Mouse (Mus musculus): ENCODE measurements around the gene Ece1.

DNA sequence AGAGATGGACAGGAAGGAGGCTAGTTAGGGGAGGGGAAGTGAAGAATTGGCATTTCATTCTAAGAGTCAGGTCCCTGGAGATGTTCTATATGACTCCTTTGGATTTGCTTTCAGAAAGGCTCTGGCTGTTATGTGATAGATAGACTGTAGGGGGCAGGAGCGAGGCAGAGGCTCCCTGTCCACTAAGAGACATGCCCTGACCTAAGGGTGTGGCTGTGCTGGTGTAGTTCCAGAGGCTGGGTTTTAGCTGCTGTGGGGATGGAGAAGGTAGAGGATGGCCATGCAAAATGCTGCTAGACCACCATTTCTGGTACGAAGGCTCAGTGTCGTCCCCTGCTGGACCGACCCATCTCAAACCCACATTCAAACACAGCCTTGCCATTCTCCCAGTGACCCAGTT lies 8.9 kb downstream of the Ece1 start:
- TF ChIP-seq CTCF (conservative IDR thresholded peaks at IDR 0.05; ENCODE audit: insufficient read depth, insufficient read length, low read depth, low read length) (peak; percentile 56), POLR2A (IDR thresholded peaks at IDR 0.05; ENCODE audit: low read depth, low read length) (no peak)
